Mouse (Mus musculus) stomach, embryonic 16.5 days (tissue): Measurements from ENCODE around the gene Spata17. TPM values are rescaled to one million over a fixed set of nuclear protein-coding genes. Genes with fewer than 3 reads are reported as not detected.

Experiments used
- ATAC-seq: fragments of 200-750 bp; cut with Nextera tagmentation; 2 replicates; pipeline ENCODE4 v1.8.0; 2017; ENCODE audit warnings: moderate number of reproducible peaks, moderate TSS enrichment; ENCODE audit not compliant: insufficient read depth, low FRiP score
- H3K27ac ChIP-seq: fragments of 300-500 bp; sonication (generic); 2 replicates; pipeline ENCODE4 v1.5.1; 2014; ENCODE audit warnings: low read length
- H3K27me3 ChIP-seq: fragments of 300-500 bp; sonication (generic); 2 replicates; pipeline ENCODE4 v1.6.1; 2014; ENCODE audit warnings: low read length, control low read depth, mixed read lengths; ENCODE audit not compliant: control insufficient read depth, insufficient read depth
- H3K36me3 ChIP-seq: fragments of 300-500 bp; sonication (generic); 2 replicates; pipeline ENCODE4 v1.6.1; 2014; ENCODE audit warnings: low read length; ENCODE audit not compliant: control insufficient read depth, insufficient read depth
- H3K4me1 ChIP-seq: fragments of 300-500 bp; sonication (generic); 2 replicates; pipeline ENCODE4 v1.6.1; 2014; ENCODE audit warnings: low read length, control low read depth, mixed read lengths; ENCODE audit not compliant: control insufficient read depth, insufficient read depth
- H3K4me2 ChIP-seq: fragments of 300-500 bp; sonication (generic); 2 replicates; pipeline ENCODE4 v1.6.1; 2014; ENCODE audit warnings: low read depth, low read length, mixed read lengths
- H3K4me3 ChIP-seq: fragments of 300-500 bp; sonication (generic); replicated peaks from 2 replicates; pipeline ENCODE4 v1.5.1; 2014; ENCODE audit warnings: mild to moderate bottlenecking, low read length
- H3K9ac ChIP-seq: fragments of 300-500 bp; sonication (generic); 2 replicates; pipeline ENCODE4 v1.6.1; 2014; ENCODE audit warnings: low read length
- H3K9me3 ChIP-seq: fragments of 300-500 bp; sonication (generic); replicated peaks from 2 replicates; pipeline ENCODE4 v1.6.1; 2016; ENCODE audit warnings: low read length, control low read depth; ENCODE audit not compliant: control insufficient read depth
- WGBS: fragments of 180-500 bp; shearing (Covaris S2); extraction: QIAGEN DNeasy Blood & Tissue Kit; methylation state at CpG from one replicate; pipeline ENCODE4 v1.1.7; 2014; 5-methylcytosine and 5-hydroxymethylcytosine counted together
- polyA plus RNA-seq: library from polyadenylated mRNA; unstranded; fragments of >200 nt; fragmentation: Nextera tagmentation; extraction: Ambion mirVana; gene quantifications from 2 replicates; pipeline ENCODE4 v1.2.1, GENCODE M21; 2015

Spata17 gene
- polyA plus RNA-seq, 1 experiment from 2014 or later = 0.70 TPM

GRCm38 (mm10) chr1:187113716-187114115 lies 101.5 kb downstream of the Spata17 start:
- Histone ChIP-seq H3K27me3 (no peaks in the 10 kb centered on the region), H3K4me2 (no peak overlapping the region), H3K4me1 (no peaks in the 10 kb centered on the region), H3K9me3 (no peaks in the 10 kb centered on the region), H3K36me3 (no peaks in the 10 kb centered on the region), H3K27ac (no peak overlapping the region), H3K9ac (no peak overlapping the region), H3K4me3 (no peak overlapping the region)
- no peak for ATAC-seq
- WGBS = 86% methylated on average over 9 of the region's 9 CpGs

- no peaks in the 10 kb centered on the region for H3K4me1 ChIP-seq
- no peak overlapping the region for H3K4me2 ChIP-seq
- H3K9ac ChIP-seq = no peak overlapping the region
- H3K27ac ChIP-seq = no peak overlapping the region
- no peak for ATAC-seq
- H3K9me3 ChIP-seq = no peaks in the 10 kb centered on the region
- no peaks in the 10 kb centered on the region for H3K27me3 ChIP-seq
- H3K36me3 ChIP-seq = no peaks in the 10 kb centered on the region
- WGBS = 81% methylated on average over 4 of the region's 4 CpGs
- no peak overlapping the region for H3K4me3 ChIP-seq
These were observed 113.1 kb downstream of the Spata17 start for GRCm38 (mm10) chr1:187102130-187102529.

GRCm38 (mm10) chr1:187101202-187101601 lies 114.1 kb downstream of the Spata17 start:
- H3K27me3 ChIP-seq = no peaks in the 10 kb centered on the region
- 55% methylated on average over 3 of the region's 3 CpGs for WGBS
- no peaks in the 10 kb centered on the region for H3K9me3 ChIP-seq
- no peak overlapping the region for H3K4me2 ChIP-seq
- no peak for ATAC-seq
- no peak overlapping the region for H3K4me3 ChIP-seq
- no peak overlapping the region for H3K9ac ChIP-seq
- no peaks in the 10 kb centered on the region for H3K4me1 ChIP-seq
- H3K36me3 ChIP-seq = no peaks in the 10 kb centered on the region
- H3K27ac ChIP-seq = no peak overlapping the region

- Histone ChIP-seq H3K4me3 (no peak overlapping the region), H3K4me2 (no peak overlapping the region), H3K27ac (no peak overlapping the region), H3K9ac (no peak overlapping the region), H3K4me1 (no peaks in the 10 kb centered on the region), H3K9me3 (no peaks in the 10 kb centered on the region), H3K27me3 (no peaks in the 10 kb centered on the region), H3K36me3 (no peaks in the 10 kb centered on the region)
- ATAC-seq = no peak
- 76% methylated on average over 3 of the region's 3 CpGs for WGBS
These were observed 114.6 kb downstream of the Spata17 start for GRCm38 (mm10) chr1:187100624-187101023.

GRCm38 (mm10) chr1:187098285-187098684 lies 117.0 kb downstream of the Spata17 start:
- H3K36me3 ChIP-seq = no peaks in the 10 kb centered on the region
- no peaks in the 10 kb centered on the region for H3K4me1 ChIP-seq
- H3K4me3 ChIP-seq = no peak overlapping the region
- ATAC-seq = no peak
- no peak overlapping the region for H3K9ac ChIP-seq
- H3K27ac ChIP-seq = no peak overlapping the region
- WGBS = 47% methylated on average over 6 of the region's 6 CpGs
- H3K27me3 ChIP-seq = no peaks in the 10 kb centered on the region
- no peak overlapping the region for H3K4me2 ChIP-seq
- no peaks in the 10 kb centered on the region for H3K9me3 ChIP-seq

GRCm38 (mm10) chr1:187092546-187092945 lies 122.7 kb downstream of the Spata17 start:
- H3K36me3 ChIP-seq = no peaks in the 10 kb centered on the region
- H3K9ac ChIP-seq = no peak overlapping the region
- no peak overlapping the region for H3K4me2 ChIP-seq
- H3K4me1 ChIP-seq = no peaks in the 10 kb centered on the region
- H3K9me3 ChIP-seq = no peaks in the 10 kb centered on the region
- H3K27ac ChIP-seq = no peak overlapping the region
- H3K4me3 ChIP-seq = no peak overlapping the region
- no peak for ATAC-seq
- 83% methylated on average over 14 of the region's 14 CpGs for WGBS
- no peaks in the 10 kb centered on the region for H3K27me3 ChIP-seq

- peak; percentile 47; the same call in 1 of the 2 replicates for ATAC-seq
These were observed 126.4 kb downstream of the Spata17 start for GRCm38 (mm10) chr1:187088660-187089395.

GRCm38 (mm10) chr1:187086027-187086426 lies 129.2 kb downstream of the Spata17 start:
- no peak for ATAC-seq
- no peak overlapping the region for H3K9ac ChIP-seq
- H3K27me3 ChIP-seq = no peaks in the 10 kb centered on the region
- no peak overlapping the region for H3K4me2 ChIP-seq
- H3K4me1 ChIP-seq = no peaks in the 10 kb centered on the region
- no peaks in the 10 kb centered on the region for H3K36me3 ChIP-seq
- H3K9me3 ChIP-seq = 0 out of 2 replicates have a peak, but pooled peaks cover 2% of the 10 kb centered on the region
- 66% methylated on average over 6 of the region's 6 CpGs for WGBS
- no peak overlapping the region for H3K27ac ChIP-seq
- H3K4me3 ChIP-seq = no peak overlapping the region

More at GRCm38 (mm10) chr1:187088660-187089395, 126.4 kb downstream of the Spata17 start:
- no peak overlapping the region for H3K4me2 ChIP-seq
- no peak overlapping the region for H3K9ac ChIP-seq
- 54% methylated on average over 3 of the region's 3 CpGs for WGBS
- H3K27ac ChIP-seq = no peak overlapping the region
- no peaks in the 10 kb centered on the region for H3K27me3 ChIP-seq
- no peaks in the 10 kb centered on the region for H3K4me1 ChIP-seq
- no peak overlapping the region for H3K4me3 ChIP-seq
- no peaks in the 10 kb centered on the region for H3K36me3 ChIP-seq
- H3K9me3 ChIP-seq = no peaks in the 10 kb centered on the region

- Histone ChIP-seq H3K27me3 (no peaks in the 10 kb centered on the region), H3K27ac (no peak overlapping the region), H3K9ac (no peak overlapping the region), H3K4me2 (no peak overlapping the region), H3K36me3 (no peaks in the 10 kb centered on the region), H3K4me3 (no peak overlapping the region), H3K9me3 (0 out of 2 replicates have a peak, but pooled peaks cover 5% of the 10 kb centered on the region), H3K4me1 (no peaks in the 10 kb centered on the region)
- WGBS = 38% methylated on average over 9 of the region's 9 CpGs
- ATAC-seq = no peak
These were observed 137.9 kb downstream of the Spata17 start for GRCm38 (mm10) chr1:187077352-187077751.
